Mouse (Mus musculus) liver, adult 10 weeks (tissue): ENCODE data around the gene Gm7324. TPM values are rescaled to one million over a fixed set of nuclear protein-coding genes. Genes with fewer than 3 reads are reported as not detected.

Experiments
- polyA plus RNA-seq: library from polyadenylated mRNA; stranded (reverse); fragments of 350-450 nt; fragmentation: Illumina TruSeq; extraction: RNeasy Lipid Tissue Mini Kit (QIAGEN cat#74804); gene quantifications from one replicate; pipeline ENCODE4 v1.2.3, GENCODE M21; 2014; ENCODE audit warnings: low read depth, low replicate concordance

Gene Gm7324
- 0.95 TPM for polyA plus RNA-seq

DNA sequence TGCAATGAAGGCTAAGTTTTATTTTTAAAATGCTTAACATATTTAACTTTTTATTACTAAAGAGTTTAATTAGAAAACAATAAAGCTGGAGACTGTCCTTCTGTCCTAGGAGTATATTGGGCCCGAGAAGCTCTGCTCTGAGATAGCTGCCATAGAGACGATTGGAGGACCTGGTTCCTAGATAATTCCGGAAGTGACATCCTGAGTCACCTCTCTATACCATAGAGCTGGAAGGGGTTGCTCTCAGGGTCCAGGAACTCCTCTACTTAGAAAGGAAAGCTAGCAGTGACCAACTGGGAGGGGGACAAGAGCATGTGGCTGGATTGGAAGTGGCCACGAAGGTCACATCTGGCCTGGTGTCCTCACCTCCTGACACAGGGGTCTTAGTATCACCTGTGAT lies at the start of gene Gm7324:
TSS of gene Gm7324 (plus strand) at position 208 of the 400 bp plus-strand sequence.

GRCm38 (mm10) chr14:43677099-43677498 lies 20.5 kb upstream of the Gm7324 start, which contains the start of gene Gm8165:
Gene Gm8165 (minus strand): TSS chr14:43677199.

GRCm38 (mm10) chr14:43727385-43727784 lies 29.8 kb downstream of the Gm7324 start, which contains the start of gene Gm16506:
Gene Gm16506 (minus strand): TSS chr14:43727485.

GRCm38 (mm10) chr14:43747566-43747965 lies 49.9 kb downstream of the Gm7324 start, which contains the start of gene Gm6526:
Gene Gm6526 (plus strand): TSS chr14:43747866.

Other genes starting within 250 kb of the Gm7324 start
- gene Gm5799, start 154.3 kb upstream of the Gm7324 start, polyA plus RNA-seq, result not detected
- gene Gm17654, start 118.7 kb upstream of the Gm7324 start, polyA plus RNA-seq, result not detected
- not detected for gene Gm10375, start 89.8 kb upstream of the Gm7324 start, polyA plus RNA-seq
- gene Gm8165, start 20.6 kb upstream of the Gm7324 start, polyA plus RNA-seq, result not detected
- gene Gm16506, start 29.7 kb downstream of the Gm7324 start, polyA plus RNA-seq, result not detected
- gene Gm6526, start 50.0 kb downstream of the Gm7324 start, polyA plus RNA-seq, result not detected
- not detected for gene Gm8180, start 86.9 kb downstream of the Gm7324 start, polyA plus RNA-seq
- gene Ear1, start 177.7 kb downstream of the Gm7324 start, polyA plus RNA-seq, result not detected
- not detected for gene Ear10, start 225.7 kb downstream of the Gm7324 start, polyA plus RNA-seq
- 0.48 TPM for gene Gm8113, start 227.6 kb downstream of the Gm7324 start, polyA plus RNA-seq